19 mouse cellular contexts compared by ENCODE assay signal in genomic region chrX:157377456-157377855, GRCm38 (mm10).
DNase-seq lines count a peak whose midpoint lies in the region.
"Had no signal": no experiment of that assay in that cellular context is flagged by ENCODE, and none has a peak within 500 bp of the region (broad histone marks: within the 10 kb centered on the region; RNA-seq: fewer than 3 reads in every experiment).

No protein-coding gene starts in this region.

- peak; percentile 54 to 57 for DNase-seq in cerebellum, postnatal 10 days
- no peak for DNase-seq in cerebellum, adult 8-10 months
- DNase-seq in cerebellum, postnatal 14 days, result peak; percentile 22 to 45
- no peak for DNase-seq in cerebellum, adult 18-20 months
- peak; percentile 47 for DNase-seq in Muller cell, postnatal 12 days (ENCODE audit: inconsistent ontology term)
- DNase-seq in NIH3T3 (ENCODE audit: low read depth), result peak; percentile 70
- no peak for DNase-seq in lung, postnatal 14 days
- no peak for DNase-seq in retina, postnatal 1 day
- DNase-seq: adrenal gland, adult 2 months; adrenal gland, adult 8-10 months; adrenal gland, postnatal 10 days; adrenal gland, postnatal 14 days; adrenal gland, postnatal 25 days; adrenal gland, postnatal 36 days; B cell, adult 2 months; cerebellum, adult 11 months; cerebellum, adult 11-12 months; cerebellum, adult 2 months; cerebellum, adult 9-10 months had no signal

Comparison
In these comparisons a context has a peak if more than half of its experiments do, and no peak if none do; other contexts are left out.
1. DNase-seq: peak in cerebellum, postnatal 10 days (2 of 2), cerebellum, postnatal 14 days (2 of 2), Muller cell, postnatal 12 days (single experiment) and NIH3T3 (single experiment); none in cerebellum, adult 8-10 months (single experiment), cerebellum, adult 18-20 months (0 of 2), lung, postnatal 14 days (single experiment) and retina, postnatal 1 day (single experiment).